Mouse (Mus musculus): ENCODE measurements at regions not wholly inside any gene's neighbourhood (a gene's known extent, or its start where the extent isn't known, plus 50 kb on each side); places are given as distances from the start of the nearest gene placed in this dataset.

DNA sequence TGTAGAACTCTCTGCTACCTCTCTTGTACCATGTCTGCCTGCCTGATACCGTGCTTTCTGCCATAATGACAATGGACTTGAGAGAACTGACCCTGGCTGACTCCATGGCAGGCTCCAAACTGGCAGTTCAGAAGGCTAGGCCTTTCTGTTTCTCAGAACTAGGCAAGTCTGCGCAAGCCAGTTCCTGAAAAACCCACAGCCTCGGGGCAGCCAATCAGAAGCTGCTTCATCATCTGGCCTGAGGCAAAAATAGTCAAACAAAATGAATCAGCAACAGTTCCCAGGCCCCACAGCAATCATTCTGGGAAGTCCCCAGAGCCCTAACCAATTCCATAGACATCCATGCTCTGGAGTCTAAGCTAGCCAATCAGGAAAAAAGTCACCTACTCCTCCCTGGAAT, 284.5 kb downstream of the Olfr1505 start:
- no peak for DNase-seq

DNA sequence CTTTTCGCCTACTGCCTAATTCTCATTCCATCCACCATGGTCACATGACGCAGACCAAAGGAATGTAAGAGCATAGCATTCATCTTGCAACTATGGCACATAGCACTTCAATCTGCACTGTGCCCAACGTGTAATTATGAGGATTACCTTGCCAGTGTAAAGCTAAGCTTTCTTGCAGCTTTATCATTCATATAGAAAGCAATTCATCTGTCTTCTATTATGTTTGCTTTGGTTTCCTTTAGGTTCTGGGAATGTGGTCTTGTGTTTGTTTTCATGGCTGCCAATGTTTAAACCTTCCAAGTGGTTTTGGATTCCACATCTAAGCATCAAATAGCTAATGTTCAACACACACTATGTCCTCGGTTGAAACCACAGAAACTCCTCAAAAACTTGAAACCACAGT, 307.2 kb downstream of the Olfr1505 start:
- no peak for DNase-seq

DNA sequence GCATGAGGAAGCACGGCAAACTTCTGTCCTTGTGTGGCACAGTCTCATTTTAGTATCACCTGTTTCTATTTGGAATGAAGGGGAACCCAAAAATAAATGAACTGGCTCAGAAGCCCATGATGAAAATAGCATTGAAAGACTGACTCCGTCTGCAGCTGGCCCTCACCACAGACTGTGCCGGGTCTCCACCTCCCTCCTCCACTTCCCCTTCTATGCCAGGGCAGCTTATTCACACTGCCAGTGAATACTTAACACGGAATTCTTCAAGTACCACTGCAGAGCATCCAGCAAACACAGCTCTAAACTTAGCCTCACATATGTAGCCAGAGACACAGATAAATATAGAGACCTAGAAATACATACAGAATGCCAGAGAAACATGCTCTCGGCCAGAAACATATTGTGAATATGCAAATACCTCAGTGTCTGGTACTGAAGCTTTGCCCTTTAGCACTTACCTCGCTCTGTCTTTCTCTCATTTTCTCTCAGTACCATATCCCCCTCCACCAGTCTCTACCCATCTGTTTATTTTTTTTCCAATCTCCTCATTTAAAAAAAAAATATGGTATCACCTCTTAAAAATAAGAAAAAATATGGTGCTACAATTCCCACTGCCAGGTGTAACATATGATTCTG, 311.8 kb downstream of the Olfr1505 start:
- DNase-seq, result no peak

DNA sequence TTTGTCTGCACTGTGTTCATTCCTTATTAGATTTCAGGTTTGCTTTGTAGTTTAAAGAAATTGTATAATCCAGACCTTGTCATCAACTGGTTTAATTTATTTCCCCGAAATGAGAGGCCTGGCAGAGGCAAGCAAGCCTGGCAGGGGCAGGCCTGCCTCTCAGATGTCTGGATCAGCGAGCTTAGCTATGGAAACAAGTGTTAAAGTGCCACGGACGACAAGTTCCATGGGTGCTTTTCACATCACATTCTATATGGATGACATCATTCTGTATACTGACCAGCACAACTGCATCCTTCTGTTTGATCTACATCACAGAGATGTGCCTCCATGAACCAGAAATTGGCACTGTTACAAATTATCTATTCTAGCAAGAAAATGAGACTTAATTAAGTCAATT, 312.5 kb downstream of the Olfr1505 start:
- DNase-seq, result no peak

DNA sequence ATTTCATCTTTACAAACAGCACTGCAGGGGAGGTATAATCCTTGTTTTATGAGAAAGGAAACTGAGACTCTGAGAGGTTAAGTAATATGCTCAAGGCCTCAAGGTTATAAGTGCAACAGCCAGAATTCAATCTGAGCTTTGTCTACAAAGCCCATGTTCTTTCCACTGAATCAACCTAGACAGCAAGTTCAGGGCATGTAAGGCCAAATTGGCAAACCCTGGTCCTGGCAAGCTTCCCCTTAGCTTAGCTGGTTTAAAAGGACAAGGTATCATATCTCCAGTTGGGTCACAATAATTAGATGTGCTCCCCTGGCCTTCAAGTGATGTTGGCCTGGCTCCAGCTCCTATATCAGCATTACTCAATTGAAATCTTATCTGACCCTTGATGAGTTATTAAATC, 313.2 kb downstream of the Olfr1505 start:
- DNase-seq, result no peak

DNA sequence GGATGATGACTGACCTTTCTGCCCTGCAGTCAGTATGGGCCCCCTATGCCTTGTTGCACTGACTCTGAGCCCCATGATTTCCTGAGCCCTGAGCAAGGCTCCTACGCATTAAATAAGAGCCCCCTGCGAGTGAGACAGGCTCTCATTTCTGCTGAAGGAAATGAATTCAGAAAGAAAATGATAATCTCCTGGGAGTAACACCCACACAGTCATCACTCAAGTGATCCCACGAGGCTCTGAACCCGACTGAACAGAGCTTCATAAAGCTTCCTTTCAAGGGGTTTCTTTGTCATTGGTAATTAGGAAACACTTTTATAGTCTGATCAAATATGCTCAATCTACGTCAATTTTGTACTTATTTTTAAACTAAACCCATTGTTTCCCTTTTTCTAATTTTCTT, 330.2 kb downstream of the Olfr1505 start:
- DNase-seq, result no peak

DNA sequence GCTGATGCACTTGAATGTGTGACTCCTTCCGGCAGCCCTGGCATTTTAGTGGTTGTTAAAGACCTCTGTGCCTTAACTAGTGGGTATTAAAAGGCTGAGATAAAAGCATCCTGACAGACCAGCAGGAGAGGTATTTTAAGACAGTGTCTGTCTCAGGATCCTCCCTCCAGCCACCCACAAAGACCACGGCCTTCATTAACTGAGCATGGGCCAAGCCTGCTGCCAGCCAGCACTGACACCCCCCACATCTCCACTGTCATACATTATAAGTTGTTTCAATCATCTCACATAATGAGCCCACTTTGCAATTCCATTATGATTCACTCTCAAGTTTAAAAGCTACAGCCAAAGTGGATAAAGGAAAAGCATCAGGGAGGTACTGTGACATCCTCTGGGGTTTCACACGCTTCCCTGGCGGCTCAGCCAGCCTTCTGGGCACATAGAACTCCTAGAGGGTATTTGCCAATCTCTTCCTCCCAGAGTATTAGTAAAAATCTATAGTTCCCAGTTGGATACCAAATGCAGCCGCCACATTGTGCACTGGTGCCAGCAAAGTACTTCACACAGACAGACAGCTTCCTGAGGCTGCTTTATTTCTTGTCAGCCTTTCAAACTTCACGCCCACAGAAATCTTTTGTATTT, 333.8 kb downstream of the Olfr1505 start:
- DNase-seq, result no peak

DNA sequence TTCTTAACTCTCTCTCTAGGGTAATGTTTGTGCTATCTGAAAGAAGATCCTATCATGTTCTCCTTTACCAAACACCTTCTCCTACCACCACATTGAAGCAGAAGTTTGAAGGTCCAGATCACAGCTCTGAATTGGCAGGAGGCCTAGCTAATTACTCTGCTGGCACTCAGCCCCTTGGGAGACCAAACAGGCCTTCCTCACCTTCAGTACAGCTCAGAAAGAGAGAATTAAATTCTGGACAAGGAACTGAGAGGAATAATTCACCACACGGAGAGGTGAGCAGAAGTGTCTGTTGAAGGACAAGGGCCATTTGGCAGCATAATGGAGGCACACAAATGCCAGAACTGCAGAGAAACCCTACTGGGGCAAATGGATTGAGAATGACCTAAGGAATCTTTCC, 334.6 kb downstream of the Olfr1505 start:
- no peak for DNase-seq

DNA sequence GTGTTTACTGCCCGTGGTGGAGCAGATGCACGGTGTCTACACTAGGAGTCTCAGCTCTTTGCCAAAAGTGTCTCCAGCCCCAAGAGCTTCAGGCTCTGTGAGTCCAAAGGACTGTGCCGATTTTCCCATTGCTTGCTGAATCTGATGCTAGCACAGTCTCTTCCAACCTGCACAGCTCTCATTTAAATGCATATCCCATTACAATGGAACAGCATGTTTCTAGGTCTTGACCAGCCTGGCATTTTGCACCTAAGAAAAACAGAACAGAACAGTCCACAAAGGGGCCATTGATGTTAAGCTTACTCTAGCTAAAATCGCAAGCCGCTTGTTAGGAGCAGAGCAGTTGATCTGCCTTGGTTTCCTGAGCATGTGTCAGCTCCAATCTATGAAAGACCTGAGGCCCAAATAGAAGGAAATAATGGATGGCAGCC, 339.2 kb downstream of the Tle4 start:
- DNase-seq, result no peak

DNA sequence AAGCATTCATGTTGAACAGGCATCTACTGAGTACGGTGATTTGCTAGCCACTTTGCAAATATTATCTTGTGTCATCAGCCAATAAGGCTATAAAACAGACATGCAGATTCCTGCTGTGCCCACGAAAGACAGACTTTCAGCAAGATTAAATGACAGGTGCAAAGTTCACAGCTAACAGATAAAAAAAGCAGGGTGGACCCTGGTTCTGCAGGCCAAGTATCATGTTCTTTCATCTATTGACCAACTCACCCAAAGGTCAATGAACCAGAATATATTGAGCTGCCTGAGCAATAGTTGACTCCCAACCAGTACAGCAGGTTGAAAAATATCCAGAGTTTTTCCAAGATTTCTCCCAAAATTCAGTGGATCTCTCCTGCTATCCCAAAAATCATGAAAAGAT, 338.6 kb downstream of the Tle4 start:
- DNase-seq, result no peak

DNA sequence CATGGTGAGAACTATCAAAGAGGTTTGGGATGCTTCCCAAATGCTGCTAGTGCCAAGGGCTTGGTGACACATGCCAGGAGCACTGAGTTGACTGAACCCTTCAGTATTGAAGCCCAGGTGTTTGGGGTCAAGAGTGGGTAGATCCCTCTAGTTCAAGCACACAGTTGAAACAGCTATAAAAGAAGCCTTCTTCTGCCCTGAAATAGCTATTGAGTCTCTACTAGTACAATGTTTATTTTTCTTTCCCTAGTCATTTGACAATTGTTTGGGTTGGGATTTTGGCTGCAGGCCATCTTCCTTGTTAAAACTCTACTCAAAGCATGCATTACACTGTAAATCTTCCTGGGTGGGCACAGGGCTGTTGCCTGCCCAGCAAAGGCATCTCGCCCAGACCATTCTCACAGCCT, 308.5 kb downstream of the Tle4 start:
- peak; percentile 21 for DNase-seq

DNA sequence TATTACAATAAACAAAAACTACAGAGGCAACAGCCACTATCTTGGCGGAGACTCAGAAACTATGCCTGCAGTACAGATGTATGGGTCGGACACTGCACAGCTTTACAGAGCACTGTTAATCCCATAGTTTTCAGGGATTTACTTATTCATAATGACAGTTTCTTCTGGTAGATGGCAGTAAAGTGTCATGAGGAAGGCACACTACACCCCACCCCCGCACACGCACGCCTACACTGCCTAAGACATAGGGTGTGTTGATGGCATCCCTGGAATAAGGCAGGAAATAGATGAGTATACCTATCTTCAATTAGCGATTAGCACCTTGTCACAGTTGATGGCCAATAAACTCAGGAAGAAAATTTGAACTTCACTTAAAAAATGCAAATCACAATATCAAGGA, 306.9 kb downstream of the Tle4 start:
- DNase-seq, result no peak

DNA sequence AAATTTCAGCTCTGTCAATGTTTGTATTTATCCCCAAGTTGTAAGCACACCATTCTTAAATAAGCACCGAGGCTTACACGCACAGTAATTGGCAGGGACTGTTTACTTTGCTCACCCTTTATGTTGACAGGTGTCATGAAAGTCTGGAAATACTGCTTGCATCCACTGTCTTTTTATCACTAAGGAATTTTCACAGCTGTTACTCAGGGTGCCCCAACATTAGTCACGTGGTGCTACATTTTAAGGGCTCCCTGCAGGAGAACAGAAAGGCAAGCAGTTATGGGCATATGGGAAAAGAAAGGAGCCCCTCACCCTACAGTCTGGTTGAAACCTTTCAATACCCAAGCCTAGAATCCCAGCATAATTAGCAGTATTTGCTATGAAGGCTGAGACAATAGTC, 304.7 kb downstream of the Tle4 start:
- DNase-seq, result no peak

DNA sequence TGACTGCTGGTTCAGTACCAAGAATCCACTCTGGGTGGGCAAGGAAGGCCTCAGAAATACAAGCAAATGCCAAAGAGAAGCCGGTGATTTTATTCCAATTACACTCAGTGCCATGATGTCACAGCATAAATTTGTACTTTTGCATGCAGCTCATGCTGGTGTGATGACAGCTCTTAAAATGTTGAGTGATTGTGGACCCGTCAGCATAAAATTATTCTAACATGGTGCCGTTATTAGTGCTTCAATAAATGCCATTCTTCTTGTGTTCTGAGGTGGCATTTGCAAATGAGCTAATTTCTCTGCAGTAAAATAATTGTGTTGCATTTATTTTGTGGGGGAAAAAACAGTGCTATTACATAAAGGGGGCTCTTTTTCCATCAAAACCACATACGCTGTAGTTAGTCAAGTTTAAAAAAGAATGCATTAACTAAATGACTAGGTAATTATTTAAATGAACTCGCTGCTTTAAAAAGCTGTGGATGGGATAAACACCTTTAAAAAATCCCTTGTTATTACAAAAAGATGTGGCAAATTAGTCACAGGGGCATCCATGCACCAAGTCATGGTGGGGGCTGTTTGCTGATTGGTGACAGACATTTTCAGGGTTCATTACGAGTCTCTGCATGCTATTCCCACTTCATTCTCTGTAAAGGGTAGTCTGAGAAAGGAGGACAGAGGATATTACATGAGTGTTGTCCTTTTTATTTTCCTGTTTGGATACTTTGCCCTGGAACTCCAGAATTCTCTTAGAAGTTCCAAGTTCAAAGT, 296.5 kb downstream of the Tle4 start:
- no peak for DNase-seq

DNA sequence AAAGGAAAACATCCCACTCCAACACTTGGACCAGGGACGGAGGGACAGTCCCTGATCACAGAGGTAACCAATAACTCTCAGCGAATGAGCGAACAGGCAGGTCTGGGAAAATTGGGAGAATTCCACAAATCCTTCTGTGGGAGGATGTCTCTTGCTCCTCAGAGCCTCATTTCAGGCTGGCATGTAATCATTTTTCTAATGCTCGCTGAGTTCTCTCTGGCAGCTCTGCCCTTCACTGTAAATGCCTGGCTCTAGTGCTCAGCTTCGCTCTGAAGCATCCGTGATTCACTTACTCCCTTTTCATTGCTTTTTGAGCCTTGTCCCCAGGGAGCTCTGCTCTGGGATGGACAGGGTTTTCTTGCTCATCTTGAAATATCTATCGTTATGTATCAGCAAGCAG, 283.6 kb downstream of the Tle4 start:
- DNase-seq, result no peak

DNA sequence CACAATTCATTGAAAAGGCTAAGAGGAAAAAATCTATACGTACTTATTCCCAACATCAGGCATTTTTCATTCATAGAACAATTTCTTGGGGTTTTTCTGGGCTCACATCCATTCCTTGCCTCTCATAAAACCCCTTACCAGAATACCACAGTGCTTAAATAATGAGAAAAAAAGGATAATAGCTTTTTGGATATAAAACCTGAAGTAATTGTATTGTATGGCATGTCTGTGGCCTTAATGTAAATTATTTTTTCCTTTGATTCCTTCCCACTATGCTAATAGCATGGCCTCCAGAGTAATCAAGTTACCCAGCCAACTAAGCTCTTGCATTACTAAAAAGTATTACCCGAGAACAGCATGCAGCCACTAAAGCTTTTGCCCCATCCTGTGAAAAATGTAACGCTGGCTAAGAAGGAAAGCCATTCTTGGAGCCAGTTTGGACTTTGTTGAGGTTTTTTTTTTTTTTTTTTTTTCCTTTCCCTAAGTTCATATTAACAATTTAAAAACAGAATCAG, 278.1 kb downstream of the Tle4 start:
- DNase-seq, result no peak

DNA sequence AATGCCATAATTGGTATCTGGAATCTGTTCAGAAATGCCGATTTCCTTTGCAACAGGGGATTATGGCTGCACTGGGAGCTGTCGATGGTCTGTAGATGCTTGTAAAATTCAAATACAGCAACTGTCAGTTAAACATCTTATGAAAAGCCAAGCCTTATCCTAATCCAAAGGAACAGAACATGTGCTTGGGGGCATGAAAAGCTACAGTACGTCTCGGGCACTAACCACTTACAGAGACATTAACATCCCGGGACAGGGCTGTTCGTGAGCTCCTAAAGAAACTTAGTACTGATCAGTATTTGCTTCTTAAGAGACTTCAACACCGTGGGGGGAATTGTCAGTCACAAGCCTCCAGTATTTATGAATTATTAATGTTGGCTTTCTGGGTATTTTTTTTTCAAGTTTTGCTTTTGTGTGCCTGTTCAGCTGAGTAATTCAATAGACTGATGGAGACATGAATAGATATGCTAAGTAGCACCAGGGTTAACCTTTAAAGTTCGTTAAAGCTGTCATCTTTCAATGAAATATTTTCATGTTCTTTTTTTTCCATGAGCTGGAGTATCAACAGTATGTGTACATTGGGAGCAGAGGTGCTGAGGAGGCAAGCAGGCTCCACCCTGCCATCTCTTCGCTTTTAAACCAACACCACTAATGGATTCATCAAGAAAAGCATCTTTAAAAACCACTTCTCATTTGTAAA, 272.3 kb downstream of the Tle4 start:
- DNase-seq, result no peak

DNA sequence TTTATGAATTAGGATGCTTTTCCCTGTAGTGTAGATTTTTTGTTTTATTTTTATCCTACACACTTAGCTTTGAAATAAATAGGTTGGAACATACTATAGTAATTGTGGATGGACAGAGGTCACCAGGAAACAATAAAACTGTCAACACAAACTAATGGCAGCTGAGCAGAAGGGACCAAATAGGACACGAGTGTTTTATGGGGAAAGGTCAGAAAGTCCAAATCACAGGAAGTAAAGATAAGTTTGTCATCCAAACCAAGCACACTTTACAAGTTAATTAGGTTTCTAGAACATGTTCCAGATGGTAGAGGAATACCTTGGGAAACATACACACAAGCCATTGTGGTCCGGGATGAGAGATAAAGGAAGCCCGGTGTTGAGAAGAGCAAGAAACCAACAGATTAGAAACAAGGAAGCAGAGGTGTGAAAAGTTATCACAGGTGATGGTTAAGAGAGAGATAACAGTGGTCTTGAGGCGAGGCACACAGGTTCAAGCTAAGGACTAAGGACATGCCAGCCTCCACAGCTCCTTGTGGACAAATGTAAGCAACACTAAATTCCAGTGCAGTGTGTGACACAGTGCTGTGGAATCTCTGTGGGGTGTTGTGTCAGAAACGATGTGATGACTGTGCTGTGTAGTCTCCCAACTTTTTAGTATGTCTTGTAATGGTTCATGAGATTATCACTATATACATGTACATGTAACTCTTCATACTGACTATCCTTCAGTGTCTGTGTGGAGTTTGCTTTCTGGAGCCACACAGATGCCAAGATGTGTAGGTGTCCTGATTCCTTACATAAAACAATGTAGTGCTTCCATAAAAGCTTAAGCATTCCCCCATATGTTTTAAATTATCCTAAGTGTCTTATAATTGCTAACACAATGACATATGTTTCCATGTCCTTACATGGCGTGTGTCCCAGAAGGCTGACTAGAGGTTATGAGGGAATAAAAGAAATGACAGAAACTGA, 264.5 kb downstream of the Tle4 start:
- no peak for DNase-seq

DNA sequence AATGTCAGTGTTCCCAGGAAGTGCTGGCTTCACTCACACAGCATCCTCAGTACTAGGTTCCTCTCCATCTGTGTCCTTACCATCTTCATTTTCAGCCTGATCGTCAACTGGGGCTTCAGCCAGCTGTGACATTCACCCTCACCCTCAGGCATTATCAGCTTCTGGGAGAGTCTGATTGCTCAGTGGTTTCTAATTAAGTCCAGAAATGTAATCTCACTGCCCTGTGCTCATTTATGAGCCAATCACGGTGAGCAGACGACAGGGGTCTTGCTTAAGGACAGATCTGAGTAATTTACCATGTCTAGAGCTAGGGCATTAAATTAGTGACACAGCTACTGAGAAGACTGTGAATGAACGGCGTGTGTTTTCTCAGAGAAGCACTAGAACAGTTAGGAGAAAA, 260.8 kb downstream of the Tle4 start:
- no peak for DNase-seq

DNA sequence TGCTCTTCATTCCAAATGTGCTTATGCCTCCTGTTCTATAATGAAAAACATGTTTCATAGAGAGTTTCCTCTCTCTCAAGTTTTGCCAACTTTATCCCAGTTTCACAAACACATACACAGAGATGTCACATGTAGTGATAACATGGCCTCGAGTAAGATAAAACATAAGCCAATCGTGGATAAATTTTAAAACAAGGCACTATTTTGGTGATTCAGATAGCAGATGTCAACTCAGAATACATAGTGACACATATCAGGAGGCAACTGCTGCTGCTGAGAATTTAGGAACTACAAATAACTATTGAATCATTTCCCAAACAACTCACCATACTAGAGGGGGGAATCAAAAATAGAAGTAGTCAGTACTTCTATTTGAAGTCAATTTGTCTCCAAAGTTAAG, 257.1 kb downstream of the Tle4 start:
- no peak for DNase-seq

DNA sequence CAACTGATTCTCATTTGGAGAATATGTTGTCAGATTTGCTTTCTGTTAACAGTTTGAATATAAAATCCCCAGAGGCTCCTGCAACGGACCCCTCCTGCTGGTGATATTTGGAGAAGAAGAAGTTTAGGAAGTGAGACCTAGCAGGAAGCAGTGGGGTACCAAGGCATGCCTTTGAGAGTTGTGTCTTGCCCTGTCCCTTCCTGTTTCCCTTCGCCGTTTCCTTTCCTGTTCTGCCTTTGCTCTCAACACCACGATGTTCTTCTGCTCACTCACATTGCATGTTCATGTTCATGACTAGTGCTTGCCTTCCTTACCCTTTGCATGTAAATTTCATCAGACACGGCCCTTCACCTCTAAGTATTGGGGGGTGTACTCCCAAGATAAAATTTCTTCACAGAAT, 254.0 kb downstream of the Tle4 start:
- DNase-seq, result no peak

DNA sequence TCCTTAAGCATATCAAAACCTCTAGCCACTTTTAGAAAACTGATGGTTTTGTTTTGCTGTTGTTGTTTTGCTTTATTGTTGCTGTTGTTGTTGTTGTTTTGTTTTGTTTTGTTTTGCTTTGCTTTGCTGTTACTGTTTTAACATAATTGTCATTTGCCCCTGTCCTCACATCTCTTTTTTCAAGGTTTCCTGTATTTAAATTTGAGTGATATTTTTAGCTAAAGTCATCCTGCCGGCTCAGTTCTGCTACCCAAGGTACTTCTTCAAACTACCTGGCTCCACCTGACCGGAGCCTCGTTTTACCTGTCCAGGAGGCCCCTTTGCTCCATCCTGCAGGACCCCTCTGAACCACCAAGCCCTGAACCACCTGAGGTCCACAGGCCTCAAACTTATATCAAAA, 253.4 kb downstream of the Tle4 start:
- no peak for DNase-seq
